Mouse (Mus musculus) liver, embryonic 12.5 days (tissue): ENCODE data around the gene Cpt2. TPM values are rescaled to one million over a fixed set of nuclear protein-coding genes. Genes with fewer than 3 reads are reported as not detected.

ENCODE experiments used
- ATAC-seq: fragments of 200-750 bp; cut with Nextera tagmentation; 2 replicates; pipeline ENCODE4 v1.8.0; 2017; ENCODE audit warnings: moderate number of reproducible peaks, mild to moderate bottlenecking, moderate library complexity
- H3K27ac ChIP-seq: fragments of 300-500 bp; sonication (generic); 2 replicates; pipeline ENCODE4 v1.5.1; 2016; ENCODE audit warnings: mild to moderate bottlenecking
- H3K27me3 ChIP-seq: fragments of 300-500 bp; sonication (generic); replicated peaks from 2 replicates; pipeline ENCODE4 v1.6.1; 2016; ENCODE audit warnings: mild to moderate bottlenecking, moderate library complexity
- H3K36me3 ChIP-seq: fragments of 300-500 bp; sonication (generic); 2 replicates; pipeline ENCODE4 v1.6.1; 2016; ENCODE audit warnings: mild to moderate bottlenecking, moderate library complexity
- H3K4me1 ChIP-seq: fragments of 300-500 bp; sonication (generic); 2 replicates; pipeline ENCODE4 v1.6.1; 2016
- H3K4me2 ChIP-seq: fragments of 300-500 bp; sonication (generic); 2 replicates; pipeline ENCODE4 v1.6.1; 2016; ENCODE audit warnings: mild to moderate bottlenecking, moderate library complexity
- H3K4me3 ChIP-seq: fragments of 300-500 bp; sonication (generic); 2 replicates; pipeline ENCODE4 v1.5.1; 2016; ENCODE audit warnings: mild to moderate bottlenecking, moderate library complexity
- H3K9ac ChIP-seq: fragments of 300-500 bp; sonication (generic); 2 replicates; pipeline ENCODE4 v1.6.1; 2016; ENCODE audit warnings: mild to moderate bottlenecking, moderate library complexity
- H3K9me3 ChIP-seq: fragments of 300-500 bp; sonication (generic); replicated peaks from 2 replicates; pipeline ENCODE4 v1.6.1; 2016; ENCODE audit warnings: mild to moderate bottlenecking, moderate library complexity
- WGBS: fragments of 180-500 bp; shearing (Covaris S2); methylation state at CpG from one replicate; pipeline ENCODE4 v1.1.7; 2016; ENCODE audit not compliant: insufficient replicate concordance; 5-methylcytosine and 5-hydroxymethylcytosine counted together
- polyA plus RNA-seq: library from polyadenylated mRNA; unstranded; fragments of >200 nt; fragmentation: Nextera tagmentation; extraction: Ambion mirVana; gene quantifications from 2 replicates; pipeline ENCODE4 v1.2.1, GENCODE M21; 2016

Cpt2 gene
- polyA plus RNA-seq, 1 experiment from 2014 or later, result 42.7 TPM

- no peaks in the 10 kb centered on the region for H3K36me3 ChIP-seq
- 55% methylated on average over 2 of the region's 2 CpGs for WGBS
- ATAC-seq, result no peak
Observed at GRCm38 (mm10) chr4:107944141-107944540, 20.7 kb upstream of the Cpt2 start.

GRCm38 (mm10) chr4:107942741-107943140 is 19.3 kb upstream of the Cpt2 start:
- no peaks in the 10 kb centered on the region for H3K36me3 ChIP-seq
- H3K4me2 ChIP-seq, result no peak overlapping the region
- WGBS, result 78% methylated on average over 7 of the region's 7 CpGs
- peaks cover 4% of the 10 kb centered on the region; the same call in 1 of the 2 replicates for H3K27me3 ChIP-seq
- no peaks in the 10 kb centered on the region for H3K4me1 ChIP-seq
- no peaks in the 10 kb centered on the region for H3K9me3 ChIP-seq
- H3K4me3 ChIP-seq, result no peak overlapping the region
- no peak overlapping the region for H3K9ac ChIP-seq
- no peak overlapping the region for H3K27ac ChIP-seq
- no peak for ATAC-seq

More at GRCm38 (mm10) chr4:107944141-107944540, 20.7 kb upstream of the Cpt2 start:
- H3K4me3 ChIP-seq, result no peak overlapping the region
- H3K9ac ChIP-seq, result no peak overlapping the region
- no peaks in the 10 kb centered on the region for H3K4me1 ChIP-seq
- peaks cover 4% of the 10 kb centered on the region; the same call in 1 of the 2 replicates for H3K27me3 ChIP-seq
- H3K9me3 ChIP-seq, result no peaks in the 10 kb centered on the region
- H3K4me2 ChIP-seq, result no peak overlapping the region
- H3K27ac ChIP-seq, result no peak overlapping the region

GRCm38 (mm10) chr4:107938124-107938523 is 14.7 kb upstream of the Cpt2 start:
- no peak overlapping the region for H3K27ac ChIP-seq
- no peak overlapping the region for H3K9ac ChIP-seq

GRCm38 (mm10) chr4:107937338-107937737 is 13.9 kb upstream of the Cpt2 start:
- H3K27ac ChIP-seq, result no peak overlapping the region
- 23% methylated on average over 6 of the region's 6 CpGs for WGBS

More at GRCm38 (mm10) chr4:107938124-107938523, 14.7 kb upstream of the Cpt2 start:
- no peaks in the 10 kb centered on the region for H3K9me3 ChIP-seq
- H3K36me3 ChIP-seq, result no peaks in the 10 kb centered on the region
- no peak overlapping the region for H3K4me3 ChIP-seq
- WGBS, result 79% methylated on average over 2 of the region's 2 CpGs
- peaks cover 4% of the 10 kb centered on the region; the same call in 1 of the 2 replicates for H3K27me3 ChIP-seq
- peaks cover 4% of the 10 kb centered on the region for H3K4me1 ChIP-seq
- no peak overlapping the region for H3K4me2 ChIP-seq
- no peak for ATAC-seq

GRCm38 (mm10) chr4:107935254-107935653 is 11.8 kb upstream of the Cpt2 start:
- H3K27ac ChIP-seq, result no peak overlapping the region
- peaks cover 9% of the 10 kb centered on the region for H3K4me1 ChIP-seq
- no peaks in the 10 kb centered on the region for H3K36me3 ChIP-seq
- H3K9me3 ChIP-seq, result no peaks in the 10 kb centered on the region
- H3K4me3 ChIP-seq, result no peak overlapping the region
- H3K4me2 ChIP-seq, result no peak overlapping the region
- H3K27me3 ChIP-seq, result peaks cover 4% of the 10 kb centered on the region; the same call in 1 of the 2 replicates
- 33% methylated on average over 3 of the region's 3 CpGs for WGBS
- no peak for ATAC-seq
- no peak overlapping the region for H3K9ac ChIP-seq

More at GRCm38 (mm10) chr4:107937338-107937737, 13.9 kb upstream of the Cpt2 start:
- Histone ChIP-seq H3K9me3 (no peaks in the 10 kb centered on the region), H3K4me1 (peaks cover 9% of the 10 kb centered on the region), H3K27me3 (peaks cover 4% of the 10 kb centered on the region; the same call in 1 of the 2 replicates), H3K4me2 (no peak overlapping the region), H3K9ac (no peak overlapping the region), H3K4me3 (no peak overlapping the region), H3K36me3 (no peaks in the 10 kb centered on the region)
- ATAC-seq, result no peak

GRCm38 (mm10) chr4:107933239-107933638 is 9.8 kb upstream of the Cpt2 start:
- H3K36me3 ChIP-seq, result no peaks in the 10 kb centered on the region
- H3K9ac ChIP-seq, result no peak overlapping the region
- H3K9me3 ChIP-seq, result no peaks in the 10 kb centered on the region
- 65% methylated on average over 8 of the region's 8 CpGs for WGBS
- H3K27me3 ChIP-seq, result no peaks in the 10 kb centered on the region; the same call in 1 of the 2 replicates
- no peak overlapping the region for H3K4me2 ChIP-seq
- no peak for ATAC-seq
- H3K4me1 ChIP-seq, result peaks cover 17% of the 10 kb centered on the region
- no peak overlapping the region for H3K4me3 ChIP-seq
- H3K27ac ChIP-seq, result no peak overlapping the region

- H3K4me2 ChIP-seq, result no peak overlapping the region
- no peaks in the 10 kb centered on the region; the same call in 1 of the 2 replicates for H3K27me3 ChIP-seq
- H3K4me1 ChIP-seq, result peaks cover 26% of the 10 kb centered on the region
- H3K4me3 ChIP-seq, result no peak overlapping the region
- H3K9ac ChIP-seq, result no peak overlapping the region
- H3K9me3 ChIP-seq, result no peaks in the 10 kb centered on the region
- 64% methylated on average over 3 of the region's 3 CpGs for WGBS
- no peaks in the 10 kb centered on the region for H3K36me3 ChIP-seq
- H3K27ac ChIP-seq, result no peak overlapping the region
- ATAC-seq, result no peak
Observed at GRCm38 (mm10) chr4:107931453-107931852, 8.0 kb upstream of the Cpt2 start.

GRCm38 (mm10) chr4:107928726-107929125 is 5.3 kb upstream of the Cpt2 start:
- H3K27me3 ChIP-seq, result no peaks in the 10 kb centered on the region
- ATAC-seq, result no peak
- H3K4me2 ChIP-seq, result peak overlapping the region; percentile 19; the same call in 1 of the 2 replicates
- H3K36me3 ChIP-seq, result no peaks in the 10 kb centered on the region
- H3K4me3 ChIP-seq, result no peak overlapping the region
- H3K4me1 ChIP-seq, result peaks cover 30% of the 10 kb centered on the region
- H3K27ac ChIP-seq, result no peak overlapping the region
- H3K9ac ChIP-seq, result no peak overlapping the region
- 55% methylated on average over 2 of the region's 2 CpGs for WGBS
- H3K9me3 ChIP-seq, result no peaks in the 10 kb centered on the region

GRCm38 (mm10) chr4:107928269-107928668 is 4.9 kb upstream of the Cpt2 start:
- H3K9me3 ChIP-seq, result no peaks in the 10 kb centered on the region
- H3K4me3 ChIP-seq, result no peak overlapping the region
- no peaks in the 10 kb centered on the region for H3K27me3 ChIP-seq
- peaks cover 29% of the 10 kb centered on the region for H3K4me1 ChIP-seq
- H3K27ac ChIP-seq, result no peak overlapping the region
- no peaks in the 10 kb centered on the region for H3K36me3 ChIP-seq
- H3K9ac ChIP-seq, result no peak overlapping the region
- H3K4me2 ChIP-seq, result peak overlapping the region; percentile 19; the same call in 1 of the 2 replicates
- WGBS, result 31% methylated on average over 2 of the region's 2 CpGs
- peak; percentile 61 for ATAC-seq

GRCm38 (mm10) chr4:107923803-107924194 is 389 bp upstream of the Cpt2 start:
- H3K4me3 ChIP-seq, result peak overlapping the region; percentile 78
- whole genome bisulfite sequencing, result 40% methylated on average over 7 of the region's 7 CpGs
- peaks cover 62% of the 10 kb centered on the region for H3K4me1 ChIP-seq
- no peaks in the 10 kb centered on the region for H3K27me3 ChIP-seq
- H3K9me3 ChIP-seq, result no peaks in the 10 kb centered on the region
- peaks cover 7% of the 10 kb centered on the region; the same call in 1 of the 2 replicates for H3K36me3 ChIP-seq
- peak overlapping the region; percentile 87 for H3K27ac ChIP-seq
- H3K9ac ChIP-seq, result peak overlapping the region; percentile 87
- peak overlapping the region; percentile 90 for H3K4me2 ChIP-seq
- no peak for ATAC-seq

GRCm38 (mm10) chr4:107921952-107922351 is 1.5 kb downstream of the Cpt2 start:
- peak; percentile 60 for ATAC-seq

GRCm38 (mm10) chr4:107921152-107921695 is 2.2 kb downstream of the Cpt2 start:
- no peaks in the 10 kb centered on the region for H3K9me3 ChIP-seq
- H3K4me2 ChIP-seq, result peak overlapping the region; percentile 90
- peaks cover 47% of the 10 kb centered on the region for H3K4me1 ChIP-seq
- peak overlapping the region; percentile 78 for H3K4me3 ChIP-seq
- H3K36me3 ChIP-seq, result peaks cover 7% of the 10 kb centered on the region; the same call in 1 of the 2 replicates
- 67% methylated on average over 8 of the region's 8 CpGs for WGBS
- no peak for ATAC-seq
- H3K9ac ChIP-seq, result 0 out of 2 replicates have a peak overlapping the region, but pooled peaks have one; percentile 12
- H3K27me3 ChIP-seq, result no peaks in the 10 kb centered on the region
- H3K27ac ChIP-seq, result peak overlapping the region; percentile 87

More at GRCm38 (mm10) chr4:107921952-107922351, 1.5 kb downstream of the Cpt2 start:
- Histone ChIP-seq H3K9me3 (no peaks in the 10 kb centered on the region), H3K4me2 (peak overlapping the region; percentile 90), H3K4me3 (peak overlapping the region; percentile 78), H3K36me3 (peaks cover 7% of the 10 kb centered on the region; the same call in 1 of the 2 replicates), H3K9ac (peak overlapping the region; percentile 87), H3K27me3 (no peaks in the 10 kb centered on the region), H3K27ac (peak overlapping the region; percentile 87), H3K4me1 (peaks cover 47% of the 10 kb centered on the region)
- WGBS, result 27% methylated on average over 4 of the region's 4 CpGs
